Mouse (Mus musculus) lung, postnatal 14 days (tissue): ENCODE results near the gene Micu1.

Source experiments
- DNase-seq: peaks from one replicate; pipeline ENCODE4 v3.0.0; 2021

Micu1 gene

DNA sequence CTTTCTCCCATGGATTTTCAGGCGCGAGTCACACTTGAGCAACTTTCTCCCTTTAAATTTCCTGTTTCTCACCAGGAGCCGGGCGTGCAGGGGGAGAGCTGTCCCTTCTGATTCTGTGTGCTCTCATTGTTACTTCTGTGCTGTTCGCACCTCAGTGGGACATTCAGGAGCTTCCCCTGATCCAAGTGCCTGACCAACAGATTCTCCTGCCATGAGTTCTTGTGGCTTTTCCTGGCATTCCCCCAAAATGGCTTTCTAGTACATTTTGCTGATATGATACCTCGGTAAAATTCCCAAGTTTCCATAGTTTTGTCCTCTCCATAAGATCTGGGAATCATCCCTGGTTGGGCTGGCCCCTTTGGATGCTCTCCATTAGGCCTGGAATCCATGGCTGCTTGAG lies 25.0 kb downstream of the Micu1 start:
- DNase-seq, result no peak

DNA sequence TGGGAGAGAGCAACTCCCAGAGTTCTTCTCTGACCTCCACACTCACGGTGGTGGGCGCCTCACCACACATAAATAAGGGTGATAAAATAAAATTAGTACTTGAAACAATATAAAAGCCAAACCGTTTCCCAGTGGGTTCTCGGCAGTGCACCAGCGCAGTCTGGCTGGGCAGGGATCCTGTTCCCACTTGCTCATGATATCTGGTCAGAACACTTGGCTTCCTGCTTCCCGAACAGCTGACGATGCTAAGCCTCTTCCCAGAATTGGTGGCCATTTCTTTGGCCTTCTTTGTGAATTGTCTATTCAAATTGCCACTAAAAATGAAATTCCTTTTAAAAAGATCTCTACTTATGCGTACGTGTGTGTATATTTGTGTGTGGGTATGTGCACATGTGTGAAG lies 27.0 kb downstream of the Micu1 start:
- no peak for DNase-seq

DNA sequence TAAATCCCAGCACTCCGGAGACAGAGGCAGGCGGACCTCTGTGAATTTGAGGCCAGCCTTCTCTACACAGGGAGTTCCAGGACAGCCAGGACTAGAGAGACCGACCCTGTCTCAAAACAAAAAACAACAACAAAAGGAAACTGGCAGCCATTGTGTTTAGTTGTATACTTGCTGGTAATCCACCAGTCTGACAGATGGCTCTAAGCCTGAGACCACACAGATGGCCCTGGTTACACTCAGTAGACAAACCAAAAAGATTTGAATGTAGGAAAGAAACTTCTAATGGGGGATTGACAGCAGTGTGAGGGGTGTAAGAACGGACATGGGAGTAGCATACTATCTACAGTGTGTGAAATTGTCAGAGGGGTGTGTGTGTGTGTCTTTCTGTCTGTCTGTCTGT lies 27.6 kb downstream of the Micu1 start:
- DNase-seq, result no peak

DNA sequence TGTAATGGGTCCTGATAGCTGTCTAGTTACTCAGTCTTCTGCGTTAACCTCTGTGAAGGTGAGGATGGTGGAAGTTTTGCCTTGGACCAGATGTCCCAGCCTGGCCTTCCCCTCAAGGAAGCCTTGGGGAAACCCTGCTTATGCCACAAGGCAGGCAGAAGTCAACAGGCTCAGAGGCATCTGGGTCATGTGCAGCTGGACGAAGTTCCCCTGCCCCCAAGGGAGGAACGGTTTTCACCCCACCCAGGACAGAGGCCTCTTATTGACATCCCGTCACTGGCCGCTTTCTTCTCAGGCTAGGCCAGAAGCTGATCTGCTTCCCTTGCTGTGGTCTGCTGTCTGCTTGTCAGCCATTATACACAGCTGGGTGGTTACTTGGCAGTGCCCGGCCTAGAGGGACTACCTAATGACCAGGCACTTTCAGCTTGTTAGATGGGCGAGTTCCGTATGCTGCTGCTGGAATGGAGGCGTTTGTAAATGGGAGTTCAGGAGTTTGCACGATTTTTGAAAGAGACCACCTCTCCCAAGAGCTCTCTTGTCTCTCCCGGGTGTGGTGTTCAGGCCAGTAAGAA lies 33.8 kb downstream of the Micu1 start:
- no peak for DNase-seq

GRCm38 (mm10) chr10:59741448-59741847 lies 39.2 kb downstream of the Micu1 start:
- peak; percentile 30 for DNase-seq

DNA sequence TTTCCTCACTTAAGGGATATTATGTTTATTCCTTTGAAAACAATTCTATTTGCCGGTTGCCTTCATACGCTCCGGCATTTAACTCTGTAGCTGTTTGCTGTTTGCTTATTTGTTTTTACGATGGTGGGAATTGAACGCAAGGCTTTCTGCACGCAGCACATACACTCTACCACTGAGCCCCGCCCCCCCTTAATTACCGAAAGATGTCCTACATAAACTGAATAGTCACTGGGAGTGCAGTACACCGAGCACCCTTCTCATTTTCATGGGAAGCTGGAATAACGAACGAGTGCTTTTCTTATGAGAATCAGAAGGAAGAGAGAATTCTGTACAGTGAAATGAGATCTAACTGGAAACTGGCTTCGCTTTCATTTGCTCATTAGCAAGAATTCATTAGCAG lies 41.1 kb downstream of the Micu1 start:
- no peak for DNase-seq

DNA sequence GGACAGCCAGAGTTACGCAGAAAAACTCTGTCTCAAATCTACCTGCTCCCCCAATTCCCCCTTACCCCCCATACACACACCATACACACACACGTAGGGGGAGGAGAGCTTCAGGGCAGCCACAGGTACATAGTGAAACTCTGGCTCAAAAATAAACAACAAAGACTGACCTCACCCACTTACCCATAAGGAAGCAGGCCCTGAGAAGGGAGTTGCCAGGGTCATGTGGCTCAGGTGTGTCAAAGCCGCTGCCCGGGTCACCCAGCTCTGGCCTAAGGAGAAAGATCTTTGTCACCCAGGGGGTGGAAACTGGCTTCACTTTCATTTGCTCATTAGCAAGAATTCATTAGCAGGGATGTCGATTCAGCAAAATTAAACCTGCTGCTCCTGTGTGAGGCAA lies 41.7 kb downstream of the Micu1 start:
- DNase-seq, result no peak

DNA sequence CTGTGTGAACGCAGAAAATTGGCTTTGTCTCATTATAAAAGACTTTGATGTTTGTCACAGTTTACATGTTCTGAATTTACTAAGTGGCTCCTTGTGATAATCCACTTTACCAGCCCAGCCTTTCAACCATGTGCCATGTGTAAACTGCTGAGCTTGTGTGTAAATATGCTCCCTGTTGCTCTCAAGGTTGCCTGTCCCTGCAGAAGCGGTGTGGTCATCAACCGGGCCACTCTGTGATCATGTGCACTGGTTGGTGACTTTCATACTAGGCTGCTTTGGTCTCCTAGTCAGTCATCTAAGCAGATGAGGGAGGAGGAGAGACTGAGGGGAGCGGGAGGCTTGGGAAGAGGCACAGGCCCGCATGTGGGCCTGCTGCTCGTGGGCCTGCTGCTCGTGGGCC lies 45.1 kb downstream of the Micu1 start:
- DNase-seq, result no peak

DNA sequence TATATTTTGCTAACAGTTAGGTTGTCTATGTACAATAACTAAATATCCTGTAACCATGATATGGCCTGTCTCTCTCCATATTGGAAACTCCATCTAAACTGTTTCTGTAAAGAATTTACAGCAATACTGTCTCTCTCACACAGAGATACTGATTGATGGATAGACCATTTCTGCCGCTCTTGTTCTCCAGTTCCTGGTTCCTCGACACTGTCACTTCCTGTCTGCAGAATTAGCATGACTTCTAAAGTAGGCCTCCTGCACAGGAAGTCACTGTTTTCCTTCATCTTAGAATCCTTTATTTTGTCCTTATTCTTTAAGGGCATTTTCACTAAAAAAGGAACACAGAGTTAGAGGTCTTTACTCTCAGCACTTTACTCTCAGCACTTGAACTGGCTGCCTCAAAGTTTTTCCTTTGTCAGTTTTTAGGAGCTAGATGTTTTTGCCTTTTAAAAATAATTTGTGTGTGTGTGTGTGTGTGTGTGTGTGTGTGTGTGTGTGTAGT lies 46.5 kb downstream of the Micu1 start:
- no peak for DNase-seq

DNA sequence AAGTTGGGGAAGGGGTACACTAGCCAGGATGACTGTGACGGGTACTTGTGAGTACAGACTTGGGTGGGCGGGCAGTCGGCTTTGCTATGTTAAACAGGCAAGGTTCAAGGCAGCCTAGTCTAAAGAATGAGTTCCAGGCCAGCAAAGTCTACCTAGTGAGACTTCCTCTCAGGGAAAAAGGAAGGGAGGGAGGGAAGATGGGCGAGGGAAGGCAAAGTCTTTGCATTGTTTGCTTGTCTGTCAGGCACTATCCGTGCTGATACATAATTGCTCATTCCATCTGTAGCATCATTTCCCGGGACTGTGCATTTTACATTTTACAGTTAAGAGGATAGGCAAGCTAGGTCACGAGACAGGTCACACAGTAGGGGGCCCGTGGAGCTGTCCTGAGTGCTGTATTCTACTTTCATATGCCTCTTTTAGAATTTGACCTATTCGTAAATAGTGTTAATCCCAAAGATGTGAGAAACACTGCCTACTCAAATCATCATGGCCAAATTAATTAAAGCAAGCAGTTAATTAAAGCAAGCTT lies 51.3 kb downstream of the Micu1 start:
- DNase-seq, result no peak

GRCm38 (mm10) chr10:59754104-59754503 lies 51.8 kb downstream of the Micu1 start:
- DNase-seq, result no peak

GRCm38 (mm10) chr10:59754901-59755300 lies 52.6 kb downstream of the Micu1 start:
- no peak for DNase-seq

DNA sequence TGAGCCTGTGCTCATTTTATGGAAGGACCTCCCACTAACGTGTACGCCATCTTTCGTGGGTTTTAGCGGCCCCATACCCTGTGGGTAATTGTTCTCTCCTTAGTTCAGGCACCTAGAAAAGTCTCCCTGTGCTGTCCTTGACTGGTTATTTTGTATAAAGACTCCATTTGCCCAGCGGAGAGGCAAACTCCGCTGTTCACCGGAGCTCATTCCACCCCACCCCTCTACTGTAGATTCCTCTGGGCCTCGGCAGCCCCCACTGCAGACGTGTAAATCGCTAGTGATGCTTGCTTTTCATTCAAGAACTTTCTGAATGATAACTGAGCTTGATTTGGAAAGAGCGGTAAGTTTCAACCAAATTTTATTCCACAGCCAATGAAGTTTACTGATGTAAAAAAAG lies 53.4 kb downstream of the Micu1 start:
- DNase-seq, result no peak

DNA sequence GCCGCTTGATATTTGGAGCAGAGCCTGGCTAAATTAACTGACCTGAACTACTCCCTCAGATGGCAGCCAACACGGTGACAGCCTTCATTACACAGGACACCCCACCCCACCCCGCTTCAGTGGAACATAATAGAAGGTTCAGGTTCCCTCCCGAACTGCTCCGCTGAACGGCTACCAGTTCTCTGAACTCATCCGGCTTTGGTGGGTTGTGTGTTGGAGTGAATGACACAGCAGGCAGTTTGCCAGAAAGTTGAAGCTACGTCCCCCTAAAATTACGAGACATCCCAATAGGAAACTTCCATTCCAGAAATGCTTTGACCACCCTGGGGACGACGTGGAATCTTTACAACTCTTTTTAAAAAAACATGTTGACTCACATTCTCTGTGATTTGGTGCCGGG lies 53.8 kb downstream of the Micu1 start:
- DNase-seq, result no peak

DNA sequence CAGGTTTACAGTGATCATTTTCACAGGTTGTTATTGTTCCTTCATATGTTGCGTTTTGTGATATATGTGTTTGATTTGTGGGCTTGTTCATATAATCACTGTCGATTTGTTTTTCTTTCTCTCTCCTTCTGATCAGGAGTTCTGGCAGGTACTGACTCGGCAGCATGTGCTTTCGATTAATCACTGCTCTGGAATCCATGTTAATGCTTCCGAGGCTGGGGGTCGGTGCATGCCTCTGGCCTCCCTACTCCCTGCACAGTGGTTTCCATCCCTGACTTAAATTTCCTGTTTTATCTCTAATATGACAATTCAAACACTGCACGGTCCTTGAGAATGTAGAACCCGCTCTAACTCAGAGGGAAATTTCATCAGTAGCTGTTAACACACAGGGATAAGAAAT lies 54.3 kb downstream of the Micu1 start:
- DNase-seq, result no peak

GRCm38 (mm10) chr10:59764781-59765180 lies 62.5 kb downstream of the Micu1 start:
- DNase-seq, result no peak

DNA sequence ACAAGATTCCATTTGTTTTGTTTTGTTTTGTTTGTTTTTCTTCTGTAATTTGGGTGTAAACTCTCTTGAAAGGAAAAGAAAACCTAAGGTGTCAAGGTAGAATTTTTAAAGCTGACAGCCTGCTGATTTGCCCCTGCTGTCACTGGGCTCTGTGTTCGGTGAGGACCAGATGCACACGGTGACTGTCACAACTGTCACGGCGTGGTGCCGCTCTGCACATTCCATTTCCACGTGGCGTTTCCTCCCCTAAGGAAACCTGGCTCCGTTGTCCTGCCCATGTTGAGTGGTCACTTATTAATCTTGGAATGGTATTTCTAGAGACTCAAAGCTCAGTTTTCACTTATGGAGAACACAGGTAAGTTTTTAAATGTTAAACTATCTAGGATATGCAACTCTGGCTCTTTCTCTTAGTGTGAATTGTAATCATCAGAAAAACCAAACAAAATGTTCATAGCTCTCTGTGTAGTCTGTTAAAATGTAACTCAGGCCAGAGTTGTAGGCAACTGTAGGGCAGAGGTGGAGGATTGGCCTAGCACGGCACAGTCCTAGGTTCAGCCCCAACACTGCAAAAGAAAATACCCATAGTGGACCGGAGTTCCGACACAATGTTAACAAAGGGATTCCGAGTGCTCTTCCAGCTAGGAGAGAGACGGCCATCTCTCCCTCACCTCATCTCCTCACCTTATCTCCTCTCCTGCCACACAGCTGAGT lies 66.2 kb downstream of the Micu1 start:
- no peak for DNase-seq

- no peak for DNase-seq
These were observed 69.2 kb downstream of the Micu1 start for GRCm38 (mm10) chr10:59771375-59772048.

GRCm38 (mm10) chr10:59772049-59772397 lies 69.7 kb downstream of the Micu1 start:
- DNase-seq, result no peak

DNA sequence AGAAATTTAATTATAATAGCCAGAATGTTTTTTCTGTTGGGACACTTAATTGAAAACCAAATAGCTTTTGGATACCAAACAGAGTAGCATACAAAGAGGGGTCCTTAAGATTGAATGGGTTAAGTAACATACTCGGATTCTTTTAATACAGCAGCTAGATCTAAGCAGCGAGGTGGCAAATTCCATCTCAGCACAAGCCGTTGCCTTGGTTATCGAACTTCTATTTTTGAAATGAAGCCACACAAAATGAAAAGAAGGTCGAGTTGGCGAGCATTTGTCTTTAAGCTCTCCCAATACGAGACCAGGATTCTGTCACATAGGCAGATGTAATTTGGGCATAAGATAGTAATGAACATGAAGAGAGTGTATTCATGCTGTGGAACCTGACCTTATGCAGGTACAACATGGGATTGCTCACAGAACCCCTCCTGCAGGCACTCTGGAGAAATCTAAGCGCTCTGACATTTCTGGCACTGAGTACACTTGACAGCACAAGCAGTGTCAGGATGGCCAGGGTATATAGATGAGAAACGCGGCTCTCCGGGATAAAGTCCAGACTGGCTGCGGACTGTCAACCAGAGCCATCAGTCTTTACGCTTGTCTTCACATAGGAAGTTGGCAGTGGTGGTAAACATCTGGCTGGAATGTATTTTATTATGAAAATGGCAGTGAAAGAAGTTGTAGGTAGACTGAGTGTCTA lies 71.3 kb downstream of the Micu1 start:
- DNase-seq, result no peak

- no peak for DNase-seq
These were observed 71.9 kb downstream of the Micu1 start for GRCm38 (mm10) chr10:59774141-59774534.

DNA sequence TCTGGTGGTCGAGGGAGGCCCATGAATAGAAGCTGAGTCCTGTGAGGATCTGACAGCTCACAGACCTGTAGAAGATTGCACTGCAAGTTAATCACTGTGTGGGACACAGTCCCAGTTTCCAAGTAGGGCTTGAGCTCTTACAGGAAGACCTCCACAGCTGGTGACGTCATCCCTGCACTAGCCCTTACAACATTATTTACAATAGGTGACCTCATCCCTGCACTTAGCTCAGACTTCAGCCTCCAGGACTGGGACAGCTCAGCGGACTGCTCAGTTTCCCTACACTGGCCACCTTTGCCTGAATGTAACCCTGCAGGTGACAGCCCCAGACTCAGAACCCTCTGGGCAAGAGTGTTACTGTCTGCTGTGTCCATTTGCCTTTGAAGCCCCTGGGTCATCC lies 75.0 kb downstream of the Micu1 start:
- DNase-seq, result peak; percentile 9

DNA sequence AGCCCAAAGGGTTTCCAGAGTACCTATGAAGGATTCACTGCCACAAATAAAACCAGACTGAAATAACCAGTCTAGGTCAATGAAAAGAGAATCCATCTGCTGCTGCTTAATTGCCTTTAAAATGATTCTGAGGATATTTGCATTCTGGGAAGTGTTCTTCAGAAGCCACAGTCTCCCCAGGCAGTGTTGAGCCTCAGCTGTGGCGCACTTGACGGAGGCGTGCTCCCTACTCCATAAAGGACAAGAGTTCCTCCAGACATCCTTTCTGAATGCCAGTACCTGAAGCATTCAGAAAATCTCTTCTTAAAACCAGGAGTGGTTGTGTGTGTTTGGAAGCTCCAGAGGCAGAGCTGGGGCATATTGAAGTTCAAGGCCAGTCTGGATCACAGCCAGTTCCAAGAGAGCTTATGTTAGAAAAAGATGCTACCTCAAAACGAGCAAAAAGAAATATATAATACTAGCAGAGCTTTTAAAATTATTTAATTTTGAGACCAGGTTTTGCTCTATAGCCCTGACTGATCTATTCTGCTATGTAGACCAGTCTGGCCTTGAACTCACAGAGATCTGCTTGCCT lies 75.9 kb downstream of the Micu1 start:
- peak; percentile 3 for DNase-seq
